Mouse (Mus musculus): ENCODE results near the gene Ppm1a. TPM values are rescaled to one million over a fixed set of nuclear protein-coding genes. Genes with fewer than 3 reads are reported as not detected.

The Ppm1a gene
- polyA plus RNA-seq, 1 experiment from 2014 or later: 108 TPM

Other genes starting within 250 kb of the Ppm1a start
- gene Pcnx4, start 221.1 kb upstream of the Ppm1a start, polyA plus RNA-seq (2014; fragmentation: Nextera tagmentation; extraction: Ambion mirVana): 17.9 and 26.2 TPM in 2 replicates
- not detected in 2 replicates for gene Gm4756, start 107.8 kb upstream of the Ppm1a start, polyA plus RNA-seq (2014; fragmentation: Nextera tagmentation; extraction: Ambion mirVana)
- 11.8 and 17.0 TPM in 2 replicates for gene Dhrs7, start 92.5 kb upstream of the Ppm1a start, polyA plus RNA-seq (2014; fragmentation: Nextera tagmentation; extraction: Ambion mirVana)
- not detected in 2 replicates for gene Six6, start 182.4 kb downstream of the Ppm1a start, polyA plus RNA-seq (2014; fragmentation: Nextera tagmentation; extraction: Ambion mirVana)
- 2.9 and 3.0 TPM in 2 replicates for gene 4930447C04Rik, start 183.3 kb downstream of the Ppm1a start, polyA plus RNA-seq (2014; fragmentation: Nextera tagmentation; extraction: Ambion mirVana)

All from midbrain, embryonic 14.5 days (tissue).